Mouse (Mus musculus) erythroblast, embryonic 14.5 days (primary cell): ENCODE data around the gene Nrl.

Experiments
- GATA1 ChIP-seq: IDR thresholded peaks from 2 replicates; pipeline ENCODE4 v1.6.1; 2012; ENCODE audit warnings: low read length, inconsistent platforms, mixed read lengths
- TAL1 ChIP-seq: IDR thresholded peaks from 3 replicates; pipeline ENCODE4 v1.6.1; 2012; ENCODE audit warnings: low read length, inconsistent platforms, mixed read lengths

GRCm38 (mm10) chr14:55510125-55510731, 14.6 kb downstream of the Nrl start, which contains the start of gene Cpne6:
- TF ChIP-seq TAL1, result no peak
- no peak for TF ChIP-seq GATA1
